Mouse (Mus musculus) adrenal gland, adult 2 months (tissue): ENCODE data around the gene Catsper1. TPM values are rescaled to one million over a fixed set of nuclear protein-coding genes. Genes with fewer than 3 reads are reported as not detected.

ENCODE experiments used
- polyA plus RNA-seq: library from polyadenylated mRNA; depleted of rRNA; stranded (reverse); fragments of >200 nt; gene quantifications from 2 replicates; pipeline ENCODE4 v1.2.3, GENCODE M21; 2012; rRNA removed
- total RNA-seq, 2 experiments: library from RNA; stranded (reverse); gene quantifications; 2 replicates each; pipeline ENCODE4 v1.2.3; 2021

Gene Catsper1
- total and polyA plus RNA-seq, 3 experiments = not detected

Other genes with a start within 250 kb of the Catsper1 start
- 10 to 100 TPM; 69.5 to 82.3 TPM for gene Yif1a, start 247.2 kb upstream of the Catsper1 start, total RNA-seq
- gene Yif1a, start 247.2 kb upstream of the Catsper1 start, polyA plus RNA-seq = 135 and 147 TPM in 2 replicates
- gene Cnih2, start 237.2 kb upstream of the Catsper1 start, total RNA-seq = 1 to 10 TPM; 1.2 to 2.4 TPM
- gene Cnih2, start 237.2 kb upstream of the Catsper1 start, polyA plus RNA-seq = 7.1 and 13.2 TPM in 2 replicates
- 100 to 1,000 TPM; 166 to 194 TPM for gene Rab1b, start 228.7 kb upstream of the Catsper1 start, total RNA-seq
- 335 and 337 TPM in 2 replicates for gene Rab1b, start 228.7 kb upstream of the Catsper1 start, polyA plus RNA-seq
- gene Klc2, start 217.2 kb upstream of the Catsper1 start, total RNA-seq = 10 to 100 TPM; 44.2 to 48.1 TPM
- gene Klc2, start 217.2 kb upstream of the Catsper1 start, polyA plus RNA-seq = 95.3 and 101 TPM in 2 replicates
- 10 to 100 TPM; 18.4 to 18.9 TPM for gene Pacs1, start 62.6 kb upstream of the Catsper1 start, total RNA-seq
- gene Pacs1, start 62.6 kb upstream of the Catsper1 start, polyA plus RNA-seq = 34.1 and 39.9 TPM in 2 replicates
- 100 to 1,000 TPM; 165 to 171 TPM for gene Sf3b2, start 40.3 kb upstream of the Catsper1 start, total RNA-seq
- 161 and 235 TPM in 2 replicates for gene Sf3b2, start 40.3 kb upstream of the Catsper1 start, polyA plus RNA-seq
- gene Gal3st3, start 37.4 kb upstream of the Catsper1 start, total RNA-seq = under 1 TPM; 0.12 to 0.21 TPM
- 0.27 and 0.73 TPM in 2 replicates for gene Gal3st3, start 37.4 kb upstream of the Catsper1 start, polyA plus RNA-seq
- 1 to 10 TPM; 1.1 to 3.2 TPM for gene Cst6, start 13.8 kb downstream of the Catsper1 start, total RNA-seq
- 1.9 and 6.1 TPM in 2 replicates for gene Cst6, start 13.8 kb downstream of the Catsper1 start, polyA plus RNA-seq
- gene Eif1ad, start 31.0 kb downstream of the Catsper1 start, total RNA-seq = 10 to 100 TPM; 22.5 to 23.7 TPM
- 22.2 and 27.2 TPM in 2 replicates for gene Eif1ad, start 31.0 kb downstream of the Catsper1 start, polyA plus RNA-seq
- gene Banf1, start 31.4 kb downstream of the Catsper1 start, total RNA-seq = 100 to 1,000 TPM; 138 to 155 TPM
- 99.6 and 110 TPM in 2 replicates for gene Banf1, start 31.4 kb downstream of the Catsper1 start, polyA plus RNA-seq
- gene Sart1, start 53.0 kb downstream of the Catsper1 start, total RNA-seq = 10 to 100 TPM; 72.2 to 88.9 TPM
- gene Sart1, start 53.0 kb downstream of the Catsper1 start, polyA plus RNA-seq = 5.4 and 8.1 TPM in 2 replicates
- not detected for gene Tsga10ip, start 66.8 kb downstream of the Catsper1 start, total RNA-seq
- gene Tsga10ip, start 66.8 kb downstream of the Catsper1 start, polyA plus RNA-seq = not detected in 2 replicates
- 100 to 1,000 TPM; 273 to 290 TPM for gene Drap1, start 89.2 kb downstream of the Catsper1 start, total RNA-seq
- 127 and 159 TPM in 2 replicates for gene Drap1, start 89.2 kb downstream of the Catsper1 start, polyA plus RNA-seq
- gene AI837181, start 89.4 kb downstream of the Catsper1 start, total RNA-seq = 10 to 100 TPM; 48.8 to 53.3 TPM
- gene AI837181, start 89.4 kb downstream of the Catsper1 start, polyA plus RNA-seq = 109 and 115 TPM in 2 replicates
- gene Fosl1, start 111.8 kb downstream of the Catsper1 start, total RNA-seq = 1 to 10 TPM in 1 of 2 experiments, not detected in 1; 1.2 TPM
- gene Fosl1, start 111.8 kb downstream of the Catsper1 start, polyA plus RNA-seq = 0.06 and 0.16 TPM in 2 replicates
- 10 to 100 TPM in 1 of 2 experiments, 1 to 10 TPM in 1; 3.5 to 10.5 TPM for gene Ccdc85b, start 122.2 kb downstream of the Catsper1 start, total RNA-seq
- 13.5 and 13.9 TPM in 2 replicates for gene Ccdc85b, start 122.2 kb downstream of the Catsper1 start, polyA plus RNA-seq
- gene Fibp, start 124.9 kb downstream of the Catsper1 start, total RNA-seq = 10 to 100 TPM; 85.1 to 94.8 TPM
- 89.9 and 95.9 TPM in 2 replicates for gene Fibp, start 124.9 kb downstream of the Catsper1 start, polyA plus RNA-seq
- gene Ctsw, start 132.8 kb downstream of the Catsper1 start, total RNA-seq = under 1 TPM; 0.75 to 0.79 TPM
- gene Ctsw, start 132.8 kb downstream of the Catsper1 start, polyA plus RNA-seq = 0.71 and 1.1 TPM in 2 replicates
- 100 to 1,000 TPM in 1 of 2 experiments, 10 to 100 TPM in 1; 49.7 to 107 TPM for gene Efemp2, start 138.2 kb downstream of the Catsper1 start, total RNA-seq
- 112 and 116 TPM in 2 replicates for gene Efemp2, start 138.2 kb downstream of the Catsper1 start, polyA plus RNA-seq
- 10 to 100 TPM; 23.2 to 24.9 TPM for gene Mus81, start 152.7 kb downstream of the Catsper1 start, total RNA-seq
- gene Mus81, start 152.7 kb downstream of the Catsper1 start, polyA plus RNA-seq = 39.5 and 45.7 TPM in 2 replicates
- 100 to 1,000 TPM; 732 to 783 TPM for gene Cfl1, start 154.7 kb downstream of the Catsper1 start, total RNA-seq
- gene Cfl1, start 154.7 kb downstream of the Catsper1 start, polyA plus RNA-seq = 308 and 311 TPM in 2 replicates
- gene 1700020D05Rik, start 168.0 kb downstream of the Catsper1 start, total RNA-seq = 1 to 10 TPM in 1 of 2 experiments, under 1 TPM in 1; 0.86 to 1.1 TPM
- 1.0 and 1.2 TPM in 2 replicates for gene 1700020D05Rik, start 168.0 kb downstream of the Catsper1 start, polyA plus RNA-seq
- gene Snx32, start 174.8 kb downstream of the Catsper1 start, total RNA-seq = 10 to 100 TPM; 12.2 to 14.1 TPM
- 13.0 and 15.0 TPM in 2 replicates for gene Snx32, start 174.8 kb downstream of the Catsper1 start, polyA plus RNA-seq
- gene Ovol1, start 224.9 kb downstream of the Catsper1 start, total RNA-seq = not detected
- gene Ovol1, start 224.9 kb downstream of the Catsper1 start, polyA plus RNA-seq = not detected in 2 replicates
- gene Ap5b1, start 232.3 kb downstream of the Catsper1 start, total RNA-seq = 1 to 10 TPM; 8.4 to 9.4 TPM
- gene Ap5b1, start 232.3 kb downstream of the Catsper1 start, polyA plus RNA-seq = 12.8 and 16.8 TPM in 2 replicates